Mouse (Mus musculus): ENCODE data around the gene Creb5. TPM values are rescaled to one million over a fixed set of nuclear protein-coding genes. Genes with fewer than 3 reads are reported as not detected.

Gene Creb5
- polyA plus RNA-seq, 1 experiment from 2014 or later = 14.8 TPM

DNA sequence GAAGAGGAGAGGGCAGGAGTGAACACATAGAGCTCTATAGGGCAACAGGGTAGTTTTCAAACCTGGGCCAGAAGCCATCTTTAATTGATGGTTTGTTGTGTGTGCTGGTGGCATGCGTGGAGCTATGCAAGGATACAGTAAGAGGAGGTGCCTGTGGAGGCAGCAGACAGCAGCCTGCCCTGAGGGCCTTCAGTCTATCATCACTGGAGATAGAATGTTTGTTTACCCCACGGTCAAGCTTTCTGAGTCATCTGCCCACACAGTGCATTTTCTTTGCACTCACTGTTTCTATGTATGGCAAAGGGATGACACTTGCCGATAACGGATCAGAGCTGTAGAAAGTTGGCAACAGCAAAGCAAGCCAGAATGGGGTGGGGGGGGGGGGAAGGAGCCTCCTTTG is 435.6 kb downstream of the Creb5 start:
- no peaks in the 10 kb centered on the region for H3K27me3 ChIP-seq (replicated peaks; ENCODE audit: control insufficient read depth, insufficient read depth, low read length)
- no peaks in the 10 kb centered on the region for H3K9me3 ChIP-seq (ENCODE audit: control insufficient read depth, low read length)
- H3K4me3 ChIP-seq (replicated peaks; ENCODE audit: low read length) = no peak overlapping the region
- no peak overlapping the region for H3K27ac ChIP-seq (ENCODE audit: low read length)
- H3K4me1 ChIP-seq (replicated peaks; ENCODE audit: control insufficient read depth, insufficient read depth, low read length) = no peaks in the 10 kb centered on the region
- no peak for ATAC-seq
- H3K36me3 ChIP-seq (ENCODE audit: control insufficient read depth, insufficient read depth) = no peaks in the 10 kb centered on the region
- no peak overlapping the region for H3K4me2 ChIP-seq (ENCODE audit: low read length)
- no peak overlapping the region for H3K9ac ChIP-seq (replicated peaks; ENCODE audit: low read depth, low read length)
- 88% methylated on average over 4 of the region's 4 CpGs for WGBS

DNA sequence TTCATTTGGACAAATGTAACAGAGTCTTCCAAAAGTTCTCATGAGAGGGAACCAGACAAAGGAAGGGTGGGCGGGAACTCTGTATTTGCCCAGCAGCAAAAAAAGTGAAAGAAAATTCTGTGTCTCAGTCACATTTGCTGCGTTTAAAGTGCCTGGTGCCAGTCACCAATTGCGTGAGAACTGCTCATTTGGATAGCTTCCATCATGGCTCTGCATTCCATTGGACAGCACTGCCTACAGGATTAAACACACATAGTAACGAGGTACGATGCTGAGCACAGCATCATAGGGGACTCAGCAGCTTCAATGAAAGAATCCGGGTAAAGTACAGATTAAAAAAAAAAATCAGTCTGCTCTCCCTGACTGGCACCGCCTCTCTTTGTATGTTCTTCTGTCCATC is 443.4 kb downstream of the Creb5 start:
- no peaks in the 10 kb centered on the region for H3K9me3 ChIP-seq (ENCODE audit: control insufficient read depth, low read length)
- no peak overlapping the region for H3K27ac ChIP-seq (ENCODE audit: low read length)
- no peak overlapping the region for H3K9ac ChIP-seq (replicated peaks; ENCODE audit: low read depth, low read length)
- no peak overlapping the region for H3K4me3 ChIP-seq (replicated peaks; ENCODE audit: low read length)
- H3K36me3 ChIP-seq (ENCODE audit: control insufficient read depth, insufficient read depth) = no peaks in the 10 kb centered on the region
- no peaks in the 10 kb centered on the region for H3K27me3 ChIP-seq (replicated peaks; ENCODE audit: control insufficient read depth, insufficient read depth, low read length)
- peak; percentile 54; the same call in 1 of the 2 replicates for ATAC-seq
- peaks cover 10% of the 10 kb centered on the region for H3K4me1 ChIP-seq (replicated peaks; ENCODE audit: control insufficient read depth, insufficient read depth, low read length)
- WGBS = 32% methylated on average over 7 of the region's 7 CpGs
- peak overlapping the region; percentile 25 for H3K4me2 ChIP-seq (ENCODE audit: low read length)

DNA sequence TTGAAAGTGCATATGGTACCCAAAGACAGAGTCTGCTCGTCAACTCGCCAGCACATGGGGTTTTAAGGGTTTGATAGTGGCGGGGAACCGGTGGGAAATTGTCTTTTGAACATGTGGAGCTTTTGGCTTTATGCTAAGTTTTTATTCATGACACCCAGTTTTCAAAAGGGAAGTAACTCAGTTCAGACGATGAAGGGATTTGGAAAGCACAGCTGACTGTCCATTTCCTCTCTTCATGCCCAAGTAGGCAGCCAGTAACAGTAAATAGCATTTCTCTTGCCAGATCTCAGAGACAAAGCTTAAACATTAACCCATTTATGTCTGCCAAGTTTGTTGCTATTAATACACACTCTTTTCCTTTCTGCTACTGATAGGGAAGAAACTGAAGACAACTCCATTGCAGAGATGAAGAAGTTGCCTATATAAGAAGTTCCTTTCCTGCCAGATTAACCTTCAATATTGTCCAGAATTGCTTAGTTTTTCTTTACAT is 444.0 kb downstream of the Creb5 start:
- H3K9me3 ChIP-seq (ENCODE audit: control insufficient read depth, low read length) = no peaks in the 10 kb centered on the region
- H3K9ac ChIP-seq (replicated peaks; ENCODE audit: low read depth, low read length) = no peak overlapping the region
- peaks cover 10% of the 10 kb centered on the region for H3K4me1 ChIP-seq (replicated peaks; ENCODE audit: control insufficient read depth, insufficient read depth, low read length)
- H3K36me3 ChIP-seq (ENCODE audit: control insufficient read depth, insufficient read depth) = no peaks in the 10 kb centered on the region
- no peak overlapping the region for H3K4me3 ChIP-seq (replicated peaks; ENCODE audit: low read length)
- ATAC-seq = no peak
- no peaks in the 10 kb centered on the region for H3K27me3 ChIP-seq (replicated peaks; ENCODE audit: control insufficient read depth, insufficient read depth, low read length)
- H3K27ac ChIP-seq (ENCODE audit: low read length) = no peak overlapping the region
- WGBS = 38% methylated on average over 5 of the region's 5 CpGs
- peak overlapping the region; percentile 25 for H3K4me2 ChIP-seq (ENCODE audit: low read length)

DNA sequence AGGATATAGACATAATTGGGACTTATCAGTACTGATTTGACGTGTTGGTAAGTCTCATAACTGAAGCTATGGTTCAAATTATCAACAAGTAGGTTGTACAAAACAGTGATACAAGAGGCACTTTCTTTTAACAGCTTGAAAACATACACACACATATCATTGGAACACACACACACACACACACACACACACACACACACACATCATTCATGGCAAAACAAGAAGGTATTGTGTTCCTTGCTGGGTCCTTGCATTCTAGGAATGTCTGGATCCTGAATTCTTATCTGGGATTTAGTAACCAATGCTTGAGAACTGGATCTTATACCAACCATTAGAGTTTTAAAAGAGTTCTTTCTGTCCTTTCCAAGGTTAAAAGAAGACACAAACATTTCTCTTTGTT is 446.5 kb downstream of the Creb5 start:
- Histone ChIP-seq H3K27ac (ENCODE audit: low read length) (no peak overlapping the region), H3K4me3 (replicated peaks; ENCODE audit: low read length) (no peak overlapping the region), H3K4me1 (replicated peaks; ENCODE audit: control insufficient read depth, insufficient read depth, low read length) (peaks cover 10% of the 10 kb centered on the region), H3K9me3 (ENCODE audit: control insufficient read depth, low read length) (no peaks in the 10 kb centered on the region), H3K9ac (replicated peaks; ENCODE audit: low read depth, low read length) (no peak overlapping the region), H3K36me3 (ENCODE audit: control insufficient read depth, insufficient read depth) (no peaks in the 10 kb centered on the region), H3K27me3 (replicated peaks; ENCODE audit: control insufficient read depth, insufficient read depth, low read length) (no peaks in the 10 kb centered on the region), H3K4me2 (ENCODE audit: low read length) (no peak overlapping the region)
- 71% methylated on average over 1 of the region's 1 CpGs for WGBS
- no peak for ATAC-seq

DNA sequence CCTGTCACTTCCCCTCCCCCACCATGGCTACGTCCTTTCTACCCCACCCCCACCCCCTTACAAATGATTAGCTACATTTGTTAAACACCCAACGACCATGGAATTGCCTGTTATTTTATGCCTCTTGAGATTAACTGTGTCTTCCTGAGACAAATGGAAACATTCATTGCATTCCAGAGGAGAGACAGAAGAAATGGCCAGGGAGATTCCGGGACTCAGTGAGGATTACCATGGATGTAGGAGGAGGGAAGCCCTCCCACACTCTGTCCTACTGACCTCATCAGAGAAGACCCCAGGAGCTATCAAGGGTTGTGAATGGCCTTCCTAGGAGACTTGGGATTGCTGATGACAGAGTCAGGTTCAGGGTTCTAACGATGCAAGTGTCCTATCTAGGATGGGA is 446.9 kb downstream of the Creb5 start:
- H3K36me3 ChIP-seq (ENCODE audit: control insufficient read depth, insufficient read depth) = no peaks in the 10 kb centered on the region
- WGBS = 45% methylated on average over 4 of the region's 4 CpGs
- no peak for ATAC-seq

DNA sequence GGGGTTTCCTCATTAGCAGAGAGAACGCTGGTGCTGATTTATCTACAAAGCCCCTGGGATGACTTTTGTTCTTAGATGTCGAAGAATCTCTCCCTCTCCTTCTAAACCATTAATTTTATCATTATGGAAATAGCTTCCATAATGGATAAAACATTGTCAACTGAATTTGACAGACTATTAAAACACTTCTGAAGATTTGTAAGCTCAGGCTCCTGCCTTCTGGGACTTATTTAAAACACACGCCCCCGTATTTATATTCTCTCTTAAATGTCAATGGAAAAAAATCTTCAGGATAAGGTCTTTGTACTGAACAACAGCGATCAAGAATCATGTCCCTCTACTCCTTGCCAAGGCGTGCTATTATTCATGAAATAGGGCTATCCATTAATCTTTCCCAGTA is 448.6 kb downstream of the Creb5 start:
- Histone ChIP-seq H3K9ac (replicated peaks; ENCODE audit: low read depth, low read length) (no peak overlapping the region), H3K4me3 (replicated peaks; ENCODE audit: low read length) (no peak overlapping the region), H3K27me3 (replicated peaks; ENCODE audit: control insufficient read depth, insufficient read depth, low read length) (no peaks in the 10 kb centered on the region), H3K36me3 (ENCODE audit: control insufficient read depth, insufficient read depth) (no peaks in the 10 kb centered on the region), H3K27ac (ENCODE audit: low read length) (no peak overlapping the region), H3K9me3 (ENCODE audit: control insufficient read depth, low read length) (no peaks in the 10 kb centered on the region), H3K4me1 (replicated peaks; ENCODE audit: control insufficient read depth, insufficient read depth, low read length) (peaks cover 3% of the 10 kb centered on the region), H3K4me2 (ENCODE audit: low read length) (no peak overlapping the region)
- ATAC-seq = no peak
- WGBS = 70% methylated on average over 6 of the region's 6 CpGs

More for the DNA sequence above, 446.9 kb downstream of the Creb5 start:
- H3K4me3 ChIP-seq (replicated peaks; ENCODE audit: low read length) = no peak overlapping the region
- H3K27ac ChIP-seq (ENCODE audit: low read length) = no peak overlapping the region
- no peak overlapping the region for H3K9ac ChIP-seq (replicated peaks; ENCODE audit: low read depth, low read length)
- H3K9me3 ChIP-seq (ENCODE audit: control insufficient read depth, low read length) = no peaks in the 10 kb centered on the region
- no peaks in the 10 kb centered on the region for H3K27me3 ChIP-seq (replicated peaks; ENCODE audit: control insufficient read depth, insufficient read depth, low read length)
- no peak overlapping the region for H3K4me2 ChIP-seq (ENCODE audit: low read length)
- H3K4me1 ChIP-seq (replicated peaks; ENCODE audit: control insufficient read depth, insufficient read depth, low read length) = peaks cover 10% of the 10 kb centered on the region

DNA sequence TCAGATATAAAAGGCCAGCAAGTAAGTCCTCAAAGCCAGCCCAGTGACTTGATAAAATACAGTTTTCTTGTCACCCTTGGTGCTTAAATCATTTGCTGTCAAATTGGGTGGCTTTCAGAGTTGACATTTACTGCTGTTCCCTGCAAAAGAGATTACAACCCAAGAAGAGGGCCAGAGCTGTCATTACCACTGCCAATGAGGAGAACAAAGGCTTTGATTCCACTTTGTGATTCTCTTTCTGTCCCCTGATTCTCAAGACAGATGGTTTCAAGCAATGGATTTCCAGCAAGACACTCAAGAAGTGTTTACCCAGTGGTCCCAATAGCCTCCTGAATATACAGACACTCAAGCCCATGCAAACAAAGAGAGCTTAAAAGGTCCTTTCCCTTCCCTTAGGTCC is 451.1 kb downstream of the Creb5 start:
- no peak for ATAC-seq
- no peaks in the 10 kb centered on the region for H3K4me1 ChIP-seq (replicated peaks; ENCODE audit: control insufficient read depth, insufficient read depth, low read length)
- no peaks in the 10 kb centered on the region for H3K9me3 ChIP-seq (ENCODE audit: control insufficient read depth, low read length)
- no peak overlapping the region for H3K27ac ChIP-seq (ENCODE audit: low read length)
- H3K4me3 ChIP-seq (replicated peaks; ENCODE audit: low read length) = no peak overlapping the region
- no peak overlapping the region for H3K9ac ChIP-seq (replicated peaks; ENCODE audit: low read depth, low read length)
- H3K27me3 ChIP-seq (replicated peaks; ENCODE audit: control insufficient read depth, insufficient read depth, low read length) = no peaks in the 10 kb centered on the region
- H3K4me2 ChIP-seq (ENCODE audit: low read length) = no peak overlapping the region
- H3K36me3 ChIP-seq (ENCODE audit: control insufficient read depth, insufficient read depth) = no peaks in the 10 kb centered on the region

DNA sequence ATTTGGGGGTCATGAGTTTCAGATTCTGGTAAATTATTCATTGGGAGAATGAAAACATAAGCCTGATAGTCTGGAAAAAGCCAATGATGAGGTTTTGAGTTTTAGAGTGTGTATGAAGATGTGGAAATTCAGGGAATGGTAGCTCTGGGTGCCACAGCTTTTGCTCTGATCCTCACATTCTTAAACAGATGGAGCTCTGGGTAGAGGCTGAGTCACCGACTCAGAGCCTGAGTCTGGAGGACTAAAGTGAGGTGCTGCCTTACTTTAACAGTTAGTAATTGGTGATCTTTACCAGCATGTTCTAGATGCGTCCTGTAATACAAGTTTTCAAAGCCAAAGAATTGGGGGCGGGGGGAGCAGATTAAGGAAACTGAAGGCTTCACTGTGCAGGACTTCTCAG is 454.2 kb downstream of the Creb5 start:
- H3K4me2 ChIP-seq (ENCODE audit: low read length) = no peak overlapping the region
- no peak for ATAC-seq
- H3K9ac ChIP-seq (replicated peaks; ENCODE audit: low read depth, low read length) = no peak overlapping the region
- no peaks in the 10 kb centered on the region for H3K9me3 ChIP-seq (ENCODE audit: control insufficient read depth, low read length)
- no peak overlapping the region for H3K4me3 ChIP-seq (replicated peaks; ENCODE audit: low read length)
- H3K36me3 ChIP-seq (ENCODE audit: control insufficient read depth, insufficient read depth) = no peaks in the 10 kb centered on the region
- no peak overlapping the region for H3K27ac ChIP-seq (ENCODE audit: low read length)
- WGBS = 87% methylated on average over 3 of the region's 3 CpGs
- no peaks in the 10 kb centered on the region for H3K4me1 ChIP-seq (replicated peaks; ENCODE audit: control insufficient read depth, insufficient read depth, low read length)
- H3K27me3 ChIP-seq (replicated peaks; ENCODE audit: control insufficient read depth, insufficient read depth, low read length) = no peaks in the 10 kb centered on the region

Measured in forebrain, embryonic 16.5 days (tissue).